Mouse (Mus musculus) small intestine, adult 2 months (tissue): ENCODE data around the gene Srgap3. TPM values are rescaled to one million over a fixed set of nuclear protein-coding genes. Genes with fewer than 3 reads are reported as not detected.

Experiments
- H3K27ac ChIP-seq: fragments of 200-500 bp; 2 replicates; pipeline ENCODE4 v1.5.1; 2012; ENCODE audit warnings: low read depth, low read length, control low read depth, inconsistent platforms; ENCODE audit not compliant: insufficient read depth
- H3K27me3 ChIP-seq: fragments of 200-500 bp; 2 replicates; pipeline ENCODE4 v1.6.1; 2012; ENCODE audit warnings: mild to moderate bottlenecking, moderate library complexity, low read length, inconsistent platforms; ENCODE audit not compliant: control insufficient read depth, insufficient read depth
- H3K36me3 ChIP-seq: fragments of 200-500 bp; 2 replicates; pipeline ENCODE4 v1.6.1; 2012; ENCODE audit warnings: mild to moderate bottlenecking, low read length, control low read depth, inconsistent platforms; ENCODE audit not compliant: control insufficient read depth, insufficient read depth
- H3K4me1 ChIP-seq: fragments of 200-500 bp; 2 replicates; pipeline ENCODE4 v1.6.1; 2012; ENCODE audit warnings: low read length, inconsistent platforms, mixed read lengths; ENCODE audit not compliant: control insufficient read depth, insufficient read depth, insufficient read length
- H3K4me3 ChIP-seq: fragments of 200-500 bp; 2 replicates; pipeline ENCODE4 v1.5.1; 2012; ENCODE audit warnings: low read depth, mild to moderate bottlenecking, control low read depth, inconsistent platforms, low read length, moderate library complexity
- CTCF ChIP-seq: fragments of 200-500 bp; IDR thresholded peaks from 2 replicates; pipeline ENCODE4 v1.5.1; 2012; ENCODE audit warnings: low read depth, mild to moderate bottlenecking, control low read depth, inconsistent platforms, low read length, moderate library complexity, mixed read lengths; ENCODE audit not compliant: insufficient replicate concordance, insufficient read length; ENCODE audit errors: extremely low read depth
- POLR2A ChIP-seq: fragments of 200-500 bp; IDR thresholded peaks from 2 replicates; pipeline ENCODE4 v1.6.1; 2012; ENCODE audit warnings: low read depth, mild to moderate bottlenecking, control low read depth, inconsistent platforms, low read length, moderate library complexity
- WGBS: fragments of 180-500 bp; shearing (Covaris S2); methylation state at CpG from one replicate; pipeline ENCODE4 v1.1.7; 2018; 5-methylcytosine and 5-hydroxymethylcytosine counted together
- polyA plus RNA-seq: library from polyadenylated mRNA; depleted of rRNA; stranded (reverse); fragments of >200 nt; gene quantifications from 2 replicates; pipeline ENCODE4 v1.2.3, GENCODE M21; 2012

The Srgap3 gene
- polyA plus RNA-seq, 1 experiment, result 0.63 TPM

GRCm38 (mm10) chr6:112976541-112976940 lies 29.5 kb upstream of the Srgap3 start:
- Histone ChIP-seq H3K36me3 (no peaks in the 10 kb centered on the region), H3K27me3 (no peaks in the 10 kb centered on the region), H3K27ac (no peak overlapping the region), H3K4me3 (no peak overlapping the region), H3K4me1 (no peaks in the 10 kb centered on the region)
- no peak for TF ChIP-seq CTCF
- TF ChIP-seq POLR2A, result no peak

DNA sequence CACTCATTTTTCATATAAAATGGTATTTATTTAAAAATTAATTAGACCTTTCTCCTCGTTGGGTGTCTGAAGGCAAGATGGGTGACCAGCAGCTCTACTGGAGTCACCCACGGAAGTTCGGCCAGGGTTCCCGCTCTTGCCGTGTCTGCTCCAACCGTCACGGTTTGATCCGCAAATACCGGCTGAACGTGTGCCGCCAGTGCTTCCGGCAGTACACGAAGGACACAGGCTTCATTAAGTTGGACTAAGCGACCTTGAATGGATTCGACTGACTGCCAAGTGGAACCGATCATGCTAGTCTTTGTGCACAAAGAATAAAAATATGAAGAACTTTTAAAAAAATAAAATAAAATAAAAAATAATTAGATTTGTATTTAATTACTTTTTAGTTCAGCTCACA lies 29.1 kb upstream of the Srgap3 start:
- Histone ChIP-seq H3K36me3 (no peaks in the 10 kb centered on the region), H3K27ac (no peak overlapping the region), H3K4me1 (no peaks in the 10 kb centered on the region), H3K4me3 (no peak overlapping the region), H3K27me3 (no peaks in the 10 kb centered on the region)
- WGBS, result 88% methylated on average over 16 of the region's 16 CpGs
- TF ChIP-seq POLR2A, result no peak
- no peak for TF ChIP-seq CTCF

GRCm38 (mm10) chr6:112973786-112974720 lies 27.0 kb upstream of the Srgap3 start:
- no peak overlapping the region for H3K27ac ChIP-seq
- H3K4me1 ChIP-seq, result no peaks in the 10 kb centered on the region
- WGBS, result 80% methylated on average over 19 of the region's 19 CpGs
- H3K36me3 ChIP-seq, result no peaks in the 10 kb centered on the region
- H3K27me3 ChIP-seq, result no peaks in the 10 kb centered on the region
- H3K4me3 ChIP-seq, result no peak overlapping the region
- TF ChIP-seq CTCF, result no peak
- no peak for TF ChIP-seq POLR2A

DNA sequence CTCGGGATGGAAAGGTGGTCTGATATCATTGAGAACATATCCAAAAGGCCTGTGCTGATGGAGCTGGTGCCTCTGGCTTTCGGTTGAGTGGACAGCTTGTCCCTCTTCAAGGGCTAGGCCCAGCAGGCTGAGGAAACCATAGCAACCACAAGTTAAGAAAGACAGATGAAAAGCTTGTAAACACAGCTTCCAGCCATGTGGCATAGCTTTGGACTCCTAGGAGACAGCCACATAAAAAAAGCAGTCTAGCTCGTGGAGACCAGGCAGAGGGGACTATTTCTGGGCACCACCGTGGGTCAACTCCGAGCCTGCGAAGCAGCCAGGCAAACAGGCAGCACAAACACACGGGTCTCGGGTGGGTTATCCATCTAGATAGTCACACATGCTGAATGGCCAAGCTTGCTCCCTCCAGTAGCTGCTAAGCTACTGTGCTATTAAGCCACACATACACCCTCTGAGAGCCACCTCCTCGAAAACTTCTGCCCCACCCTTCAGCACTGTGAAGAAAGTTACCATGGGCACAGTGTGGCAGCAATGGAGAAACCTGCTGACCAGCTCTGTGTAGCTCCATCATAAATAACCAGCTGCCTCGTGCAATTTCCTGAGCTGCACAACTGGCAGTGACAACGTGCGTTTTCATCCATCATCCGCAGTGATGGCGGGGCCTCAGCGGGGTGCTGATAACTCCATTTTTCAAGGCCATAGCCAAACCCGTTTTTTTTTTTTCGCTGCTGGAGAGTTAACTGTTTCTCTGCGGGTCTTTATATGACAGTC lies 26.0 kb upstream of the Srgap3 start:
- H3K27ac ChIP-seq, result no peak overlapping the region
- no peak overlapping the region for H3K4me3 ChIP-seq
- WGBS, result 25% methylated on average over 18 of the region's 18 CpGs
- no peaks in the 10 kb centered on the region for H3K36me3 ChIP-seq
- TF ChIP-seq CTCF, result no peak
- no peak for TF ChIP-seq POLR2A
- H3K4me1 ChIP-seq, result no peaks in the 10 kb centered on the region
- no peaks in the 10 kb centered on the region for H3K27me3 ChIP-seq

GRCm38 (mm10) chr6:112972127-112972526 lies 25.1 kb upstream of the Srgap3 start:
- Histone ChIP-seq H3K36me3 (no peaks in the 10 kb centered on the region), H3K4me3 (no peak overlapping the region), H3K4me1 (no peaks in the 10 kb centered on the region), H3K27me3 (no peaks in the 10 kb centered on the region), H3K27ac (no peak overlapping the region)
- TF ChIP-seq POLR2A (no peak), CTCF (no peak)
- WGBS, result 84% methylated on average over 10 of the region's 10 CpGs

DNA sequence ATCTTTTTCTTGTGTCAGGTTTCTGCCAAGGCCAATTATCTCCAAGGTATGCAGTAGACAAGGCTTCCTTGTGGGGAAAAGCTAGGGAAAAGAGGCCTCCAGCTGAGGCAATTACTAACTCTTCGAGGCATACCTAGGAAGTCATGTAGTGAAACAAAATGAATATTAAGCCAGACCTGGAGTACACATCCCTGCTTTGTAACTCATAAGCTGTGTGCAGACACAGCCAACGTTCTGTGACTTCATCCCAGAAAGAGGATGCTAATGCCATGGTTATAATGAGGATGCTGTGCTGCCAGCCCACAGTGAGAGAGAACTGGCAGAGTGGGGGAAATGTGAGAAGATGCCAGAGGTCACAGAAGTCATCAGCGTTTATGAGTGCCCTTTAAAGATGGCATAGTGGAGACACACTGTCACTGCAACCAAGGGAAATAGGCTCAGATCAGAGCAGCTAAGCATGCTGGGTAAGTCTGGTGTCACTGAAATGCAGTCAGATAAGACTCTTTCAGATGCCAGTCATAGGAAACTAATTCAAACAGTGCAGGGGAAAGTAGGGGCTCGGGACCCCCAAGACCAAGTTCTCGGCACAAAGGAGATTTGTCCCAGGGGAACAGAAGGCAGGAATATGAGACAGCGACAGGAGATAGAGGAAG lies 24.2 kb upstream of the Srgap3 start:
- Histone ChIP-seq H3K27me3 (no peaks in the 10 kb centered on the region), H3K27ac (no peak overlapping the region), H3K4me1 (no peaks in the 10 kb centered on the region), H3K36me3 (no peaks in the 10 kb centered on the region), H3K4me3 (no peak overlapping the region)
- WGBS, result 69% methylated on average over 6 of the region's 6 CpGs
- TF ChIP-seq POLR2A, result no peak
- TF ChIP-seq CTCF, result no peak
